ENCODE assay signal across 21 mouse cellular contexts in the genomic region with DNA sequence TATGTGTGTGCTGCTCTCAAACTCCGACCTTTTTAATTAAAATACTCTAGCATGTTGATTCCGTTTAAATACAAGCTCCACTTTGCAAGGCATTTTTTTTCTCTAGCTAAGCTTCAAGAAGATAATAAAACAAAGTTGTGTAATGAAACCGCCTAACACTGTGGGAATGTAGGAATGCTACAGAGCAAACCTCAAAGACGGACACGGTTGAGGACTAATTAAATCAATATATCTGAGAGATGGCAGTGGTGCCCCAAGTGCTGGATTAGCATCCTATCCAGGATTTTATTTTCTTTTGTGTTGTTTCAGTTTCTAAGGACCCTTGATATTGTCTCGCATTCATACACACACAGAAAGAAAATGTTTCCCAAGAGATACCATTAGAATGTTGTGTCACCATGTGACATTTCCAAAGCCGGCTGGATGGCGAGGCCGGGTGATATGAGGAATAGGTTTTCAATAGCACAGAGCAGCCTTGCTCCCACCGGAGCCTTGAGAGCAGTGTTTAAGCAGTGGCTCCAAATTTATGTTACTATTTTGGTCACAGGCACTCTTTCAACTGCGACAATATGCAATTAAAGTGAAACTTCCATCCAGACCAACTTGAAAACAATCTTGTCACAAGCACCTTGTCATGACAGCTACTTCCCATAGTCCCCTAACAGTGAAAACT. TPM values are rescaled to one million over a fixed set of nuclear protein-coding genes. Genes with fewer than 3 reads are reported as not detected.
DNase-seq lines count a peak whose midpoint lies in the region; ATAC-seq and TF ChIP-seq lines count a peak whose summit lies in the region.
"Had no signal": no experiment of that assay in that cellular context is flagged by ENCODE, and none has a peak within 500 bp of the region (broad histone marks: within the 10 kb centered on the region; RNA-seq: fewer than 3 reads in every experiment).

No protein-coding gene starts in this region.

- H3K4me3 ChIP-seq in gastrocnemius, adult 2 months: peak overlapping the region; percentile 47
- peak overlapping the region; percentile 4; the same call in 1 of the 2 replicates for H3K4me3 ChIP-seq in heart, embryonic 16.5 days (ENCODE audit: low read length)
- H3K4me3 ChIP-seq in midbrain, embryonic 12.5 days: no peak overlapping the region
- H3K4me3 ChIP-seq in midbrain, embryonic 16.5 days (ENCODE audit: low read depth, low read length): no peak overlapping the region
- H3K4me3 ChIP-seq: embryonic facial prominence, embryonic 10.5 days; forebrain, embryonic 13.5 days; myocyte had no signal

- intact Hi-C loops in gastrocnemius, adult 2 months (cut with DNase I): no loop called here

- 0 out of 2 replicates have a peak, but pooled peaks cover 4% of the 10 kb centered on the region for H3K4me1 ChIP-seq in heart, embryonic 16.5 days (ENCODE audit: control insufficient read depth, insufficient read depth, low read length)
- peaks cover 6% of the 10 kb centered on the region; the same call in 1 of the 2 replicates for H3K4me1 ChIP-seq in midbrain, embryonic 12.5 days
- peaks cover 9% of the 10 kb centered on the region; the same call in 1 of the 2 replicates for H3K4me1 ChIP-seq in midbrain, embryonic 16.5 days (ENCODE audit: control insufficient read depth, insufficient read depth, low read length)
- H3K4me1 ChIP-seq: embryonic facial prominence, embryonic 10.5 days; forebrain, embryonic 13.5 days had no signal

- no peak for TF ChIP-seq CTCF in gastrocnemius, adult 2 months (IDR thresholded peaks at IDR 0.05)

- 45% methylated on average over 11 of the region's 11 CpGs for WGBS in heart, embryonic 16.5 days
- 45% methylated on average over 11 of the region's 11 CpGs for WGBS in midbrain, embryonic 12.5 days
- WGBS in midbrain, embryonic 16.5 days: 29% methylated on average over 11 of the region's 11 CpGs

- no peak for DNase-seq in gastrocnemius, adult 2 months
- no peak for DNase-seq in gastrocnemius, postnatal 25 days
- DNase-seq in heart, postnatal 4 days: no peak
- DNase-seq in layer of hippocampus, postnatal 25 days (ENCODE audit: extremely low spot score in 1 of 2, low spot score in 1 of 2): no peak
- no peak for DNase-seq in spleen, adult 18-20 months
- DNase-seq: adrenal gland, adult 8-10 months; cerebellum, adult 11-12 months; kidney, adult 9 months; layer of hippocampus, postnatal 36 days; liver; lung, adult 2 months; right cerebral cortex, adult 18-20 months; thymus, postnatal 4 days had no signal

- H3K9me3 ChIP-seq in heart, embryonic 16.5 days (replicated peaks; ENCODE audit: control insufficient read depth, low read length): no peaks in the 10 kb centered on the region
- no peaks in the 10 kb centered on the region for H3K9me3 ChIP-seq in midbrain, embryonic 12.5 days
- H3K9me3 ChIP-seq in midbrain, embryonic 16.5 days (replicated peaks; ENCODE audit: control insufficient read depth, low read length, poor library complexity, severe bottlenecking): no peaks in the 10 kb centered on the region
- H3K9me3 ChIP-seq: embryonic facial prominence, embryonic 10.5 days; forebrain, embryonic 13.5 days had no signal

- H3K9ac ChIP-seq in heart, embryonic 16.5 days (ENCODE audit: low read length): no peak overlapping the region
- no peak overlapping the region for H3K9ac ChIP-seq in midbrain, embryonic 12.5 days (replicated peaks)
- H3K9ac ChIP-seq in midbrain, embryonic 16.5 days (ENCODE audit: low read depth, low read length): no peak overlapping the region
- H3K9ac ChIP-seq: forebrain, embryonic 13.5 days had no signal

- H3K36me3 ChIP-seq in heart, embryonic 16.5 days (ENCODE audit: control insufficient read depth, insufficient read depth): no peaks in the 10 kb centered on the region
- H3K36me3 ChIP-seq in midbrain, embryonic 12.5 days: no peaks in the 10 kb centered on the region
- H3K36me3 ChIP-seq in midbrain, embryonic 16.5 days (ENCODE audit: control insufficient read depth, insufficient read depth, low read length): no peaks in the 10 kb centered on the region
- H3K36me3 ChIP-seq: embryonic facial prominence, embryonic 10.5 days had no signal

- ATAC-seq in heart, embryonic 16.5 days (replicated peaks; ENCODE audit: extremely low read depth, insufficient read depth, low FRiP score): peak; percentile 67; the same call in 1 of the 2 replicates
- ATAC-seq in midbrain, embryonic 12.5 days (ENCODE audit: low FRiP score, low read depth): peak; percentile 64
- no peak for ATAC-seq in midbrain, embryonic 16.5 days
- ATAC-seq: forebrain, embryonic 13.5 days; inflammation-experienced regulatory T-cells, adult 6 months had no signal

- H3K27me3 ChIP-seq in heart, embryonic 16.5 days (ENCODE audit: control insufficient read depth, insufficient read depth, low read length): no peaks in the 10 kb centered on the region
- no peaks in the 10 kb centered on the region for H3K27me3 ChIP-seq in midbrain, embryonic 12.5 days
- H3K27me3 ChIP-seq in midbrain, embryonic 16.5 days (ENCODE audit: control insufficient read depth, insufficient read depth, low read depth, low read length): no peaks in the 10 kb centered on the region
- H3K27me3 ChIP-seq: CH12.LX; forebrain, embryonic 13.5 days had no signal

- no peak overlapping the region for H3K27ac ChIP-seq in gastrocnemius, adult 2 months
- H3K27ac ChIP-seq in heart, embryonic 16.5 days (ENCODE audit: low read length): peak overlapping the region; percentile 49
- no peak overlapping the region for H3K27ac ChIP-seq in midbrain, embryonic 12.5 days (replicated peaks)
- no peak overlapping the region for H3K27ac ChIP-seq in midbrain, embryonic 16.5 days (ENCODE audit: low read length)
- H3K27ac ChIP-seq: embryonic facial prominence, embryonic 10.5 days; forebrain, embryonic 13.5 days had no signal

- H3K4me2 ChIP-seq in heart, embryonic 16.5 days (ENCODE audit: low read depth, low read length): peak overlapping the region; percentile 53
- no peak overlapping the region for H3K4me2 ChIP-seq in midbrain, embryonic 12.5 days (replicated peaks)
- no peak overlapping the region for H3K4me2 ChIP-seq in midbrain, embryonic 16.5 days (ENCODE audit: low read length)
- H3K4me2 ChIP-seq: forebrain, embryonic 13.5 days had no signal

RNA-seq across cellular contexts. Expression of a gene that starts 26.3 kb away (rescaled TPM):
- 1 to 10 TPM; 3.1 to 4.7 TPM for total RNA-seq in gastrocnemius, adult 2 months (2021)
- 1 to 10 TPM; 2.9 to 4.1 TPM for total RNA-seq in gastrocnemius, postnatal 25 days (2021)
- 3.2 and 4.1 TPM in 2 replicates for polyA plus RNA-seq in heart, embryonic 16.5 days (2015; fragmentation: Nextera tagmentation; extraction: Ambion mirVana)
- total RNA-seq in heart, postnatal 4 days (2021): 1 to 10 TPM; 2.6 to 2.9 TPM
- 5.8 and 6.6 TPM in 2 replicates for polyA plus RNA-seq in midbrain, embryonic 12.5 days (2016; fragmentation: Nextera tagmentation; extraction: Ambion mirVana)
- polyA plus RNA-seq in midbrain, embryonic 16.5 days (2015; fragmentation: Nextera tagmentation; extraction: Ambion mirVana): 7.8 and 8.1 TPM in 2 replicates
- 1 to 10 TPM; 3.7 TPM for total RNA-seq in layer of hippocampus, postnatal 25 days (2021)

RNA-seq across cellular contexts. Expression of a gene that starts 28.5 kb away (rescaled TPM):
- 10 to 100 TPM in 1 of 2 experiments, 1 to 10 TPM in 1; 9.5 to 12.1 TPM for total RNA-seq in gastrocnemius, adult 2 months (2021)
- total RNA-seq in gastrocnemius, postnatal 25 days (2021): 1 to 10 TPM; 9.0 to 9.7 TPM
- polyA plus RNA-seq in heart, embryonic 16.5 days (2015; fragmentation: Nextera tagmentation; extraction: Ambion mirVana): 10.2 and 11.9 TPM in 2 replicates
- 10 to 100 TPM; 24.0 to 27.0 TPM for total RNA-seq in heart, postnatal 4 days (2021)
- 20.1 and 23.3 TPM in 2 replicates for polyA plus RNA-seq in midbrain, embryonic 12.5 days (2016; fragmentation: Nextera tagmentation; extraction: Ambion mirVana)
- 34.1 and 45.0 TPM in 2 replicates for polyA plus RNA-seq in midbrain, embryonic 16.5 days (2015; fragmentation: Nextera tagmentation; extraction: Ambion mirVana)
- total RNA-seq in layer of hippocampus, postnatal 25 days (2021): 10 to 100 TPM; 46.5 to 60.2 TPM

Comparison
In these comparisons a context has a peak if more than half of its experiments do, and no peak if none do; other contexts are left out.
1. H3K4me3 ChIP-seq: peak in gastrocnemius, adult 2 months (single experiment) and heart, embryonic 16.5 days (single experiment); none in midbrain, embryonic 12.5 days (single experiment) and midbrain, embryonic 16.5 days (single experiment).